Mouse (Mus musculus) CH12.LX (cell line): ENCODE measurements around the gene Shank3. TPM values are rescaled to one million over a fixed set of nuclear protein-coding genes. Genes with fewer than 3 reads are reported as not detected.
A peak's percentile ranks its signal among the peaks of the same experiment; 100 is the strongest.

Source experiments
- DNase-seq: peaks from one replicate; pipeline ENCODE4 v3.0.0-alpha.2; 2013; ENCODE audit errors: extremely low read depth
- H3K27ac ChIP-seq: 2 replicates; pipeline ENCODE4 v1.5.1; 2012; ENCODE audit warnings: low read depth, mild to moderate bottlenecking, control low read depth, moderate library complexity; ENCODE audit not compliant: insufficient read depth
- H3K27me3 ChIP-seq: replicated peaks from 2 replicates; pipeline ENCODE3; 2012; ENCODE audit warnings: inconsistent platforms
- H3K36me3 ChIP-seq, 2 experiments: replicated peaks in 1 of 2; 2 replicates each; pipeline versions ENCODE3 to v1.6.1; 2012; ENCODE audit warnings: inconsistent platforms in 1 of 2, low read length in 1 of 2, mild to moderate bottlenecking in 1 of 2, mixed read lengths in 1 of 2, moderate library complexity in 1 of 2; ENCODE audit not compliant: control insufficient read depth in 1 of 2, insufficient read depth in 1 of 2
- H3K4me1 ChIP-seq, 2 experiments: 2 replicates each; pipeline ENCODE4 v1.6.1; 2012; ENCODE audit warnings: inconsistent platforms in 1 of 2, moderate library complexity in 1 of 2; ENCODE audit not compliant: insufficient read depth in 2 of 2, control insufficient read depth in 1 of 2
- H3K4me2 ChIP-seq: 2 replicates; pipeline ENCODE4 v1.6.1; 2012; ENCODE audit warnings: low read depth, mild to moderate bottlenecking, control low read depth; ENCODE audit not compliant: poor library complexity, insufficient read depth, severe bottlenecking
- H3K4me3 ChIP-seq, 3 experiments: fragments of 150-350 bp in 1 of 3; sonication (generic) in 1 of 3; replicated peaks in 1 of 3; 2 replicates each; pipeline versions ENCODE3 to v1.5.1; 2011 to 2012; ENCODE audit warnings: low read depth in 2 of 3, low read length in 2 of 3, mild to moderate bottlenecking in 2 of 3, moderate library complexity in 2 of 3, control low read depth in 1 of 3, improper control_type of control experiment in 1 of 3, inconsistent platforms in 1 of 3, mixed read lengths in 1 of 3; ENCODE audit not compliant: poor library complexity in 1 of 3
- H3K79me2 ChIP-seq: replicated peaks from 2 replicates; pipeline ENCODE4 v1.6.1; 2012; ENCODE audit warnings: mild to moderate bottlenecking, moderate library complexity; ENCODE audit not compliant: control insufficient read depth, poor library complexity, insufficient read depth, severe bottlenecking; ENCODE audit errors: extremely low read depth
- H3K9ac ChIP-seq: 2 replicates; pipeline ENCODE4 v1.6.1; 2012; ENCODE audit warnings: low read depth, mild to moderate bottlenecking, control low read depth, moderate library complexity; ENCODE audit not compliant: insufficient read depth
- H3K9me3 ChIP-seq: replicated peaks from 2 replicates; pipeline ENCODE3; 2012; ENCODE audit warnings: low read length, inconsistent platforms, mixed read lengths
- BHLHE40 ChIP-seq: IDR thresholded peaks from 2 replicates; pipeline ENCODE4 v1.6.1; 2011; ENCODE audit warnings: mild to moderate bottlenecking, low read depth, low read length, improper control_type of control experiment
- CHD1 ChIP-seq: IDR thresholded peaks from 2 replicates; pipeline ENCODE4 v1.6.1; 2012; ENCODE audit warnings: low read depth, low read length, improper control_type of control experiment, inconsistent platforms
- CTCF ChIP-seq, 2 experiments: IDR thresholded peaks in 1 of 2; conservative IDR thresholded peaks in 1 of 2; 2 replicates each; pipeline ENCODE4 v1.5.1; 2011 to 2012; ENCODE audit warnings: low read depth in 2 of 2, low read length in 2 of 2, improper control_type of control experiment in 1 of 2, inconsistent platforms in 1 of 2, mild to moderate bottlenecking in 1 of 2, moderate library complexity in 1 of 2
- E2F4 ChIP-seq: IDR thresholded peaks from 2 replicates; pipeline ENCODE4 v1.6.1; 2011; ENCODE audit warnings: low read depth, low read length, improper control_type of control experiment; ENCODE audit not compliant: insufficient replicate concordance
- ELF1 ChIP-seq: IDR thresholded peaks from 2 replicates; pipeline ENCODE4 v1.6.1; 2014; ENCODE audit warnings: low read depth, mild to moderate bottlenecking, inconsistent platforms, low read length, improper control_type of control experiment
- GABPA ChIP-seq: IDR thresholded peaks from 2 replicates; pipeline ENCODE4 v1.6.1; 2012; ENCODE audit warnings: low read depth, low read length, improper control_type of control experiment, inconsistent platforms; ENCODE audit not compliant: insufficient replicate concordance
- HCFC1 ChIP-seq: IDR thresholded peaks from 2 replicates; pipeline ENCODE4 v1.6.1; 2012; ENCODE audit warnings: low read depth, mild to moderate bottlenecking, inconsistent platforms, low read length, improper control_type of control experiment
- IRF4 ChIP-seq: IDR thresholded peaks from 2 replicates; pipeline ENCODE4 v1.6.1; 2014; ENCODE audit warnings: low read depth, mild to moderate bottlenecking, inconsistent platforms, low read length, improper control_type of control experiment
- KAT2A ChIP-seq: IDR thresholded peaks from 2 replicates; pipeline ENCODE4 v1.6.1; 2012; ENCODE audit warnings: low read length, improper control_type of control experiment, inconsistent platforms; ENCODE audit not compliant: insufficient replicate concordance
- MAZ ChIP-seq: IDR thresholded peaks from 2 replicates; pipeline ENCODE4 v1.6.1; 2012; ENCODE audit warnings: low read depth, mild to moderate bottlenecking, inconsistent platforms, low read length, improper control_type of control experiment, moderate library complexity
- NELFE ChIP-seq: IDR thresholded peaks from 2 replicates; pipeline ENCODE4 v1.6.1; 2011; ENCODE audit warnings: low read depth, low read length, improper control_type of control experiment
- POLR2A ChIP-seq: IDR thresholded peaks from 2 replicates; pipeline ENCODE4 v1.6.1; 2011; ENCODE audit warnings: low read depth, mild to moderate bottlenecking, improper control_type of control experiment, low read length
- RAD21 ChIP-seq: IDR thresholded peaks from 2 replicates; pipeline ENCODE4 v1.6.1; 2011; ENCODE audit warnings: low read depth, mild to moderate bottlenecking, low read length, improper control_type of control experiment, moderate library complexity
- RCOR1 ChIP-seq: conservative IDR thresholded peaks from 2 replicates; pipeline ENCODE4 v1.6.1; 2012; ENCODE audit warnings: low read depth, mild to moderate bottlenecking, inconsistent platforms, low read length, improper control_type of control experiment
- SIN3A ChIP-seq: IDR thresholded peaks from 2 replicates; pipeline ENCODE4 v1.6.1; 2012; ENCODE audit warnings: low read length, improper control_type of control experiment, inconsistent platforms
- SMC3 ChIP-seq: IDR thresholded peaks from 2 replicates; pipeline ENCODE4 v1.6.1; 2011; ENCODE audit warnings: low read depth, low read length, improper control_type of control experiment
- TBP ChIP-seq: conservative IDR thresholded peaks from 2 replicates; pipeline ENCODE4 v1.6.1; 2011; ENCODE audit warnings: low read depth, low read length, improper control_type of control experiment
- USF1 ChIP-seq: IDR thresholded peaks from 2 replicates; pipeline ENCODE4 v1.6.1; 2014; ENCODE audit warnings: low read depth, mild to moderate bottlenecking, inconsistent platforms, low read length, improper control_type of control experiment
- ZKSCAN1 ChIP-seq: IDR thresholded peaks from 2 replicates; pipeline ENCODE4 v1.6.1; 2012; ENCODE audit warnings: low read depth, inconsistent platforms, low read length, improper control_type of control experiment, borderline replicate concordance
- ZMIZ1 ChIP-seq: IDR thresholded peaks from 2 replicates; pipeline ENCODE4 v1.6.1; 2012; ENCODE audit warnings: low read depth, mild to moderate bottlenecking, inconsistent platforms, low read length, improper control_type of control experiment
- dilution Hi-C: fragments of 300-500 bp; cut with MboI; formaldehyde crosslinking; loops from 2 replicates; pipeline ENCODE4 v1.14.3; 2020; ENCODE audit warnings: low sequenced_read_pairs; ENCODE audit not compliant: extremely low pct_unique_long_range_greater_than_20kb, extremely low pct_ligation_motif_present
- in situ Hi-C: fragments of 300-500 bp; cut with MboI; formaldehyde crosslinking; loops from 3 replicates; pipeline ENCODE4 v1.14.3; 2019; ENCODE audit warnings: low sequenced_read_pairs, low pct_ligation_motif_present, low pct_unique_long_range_greater_than_20kb, mixed read lengths
- polyA plus RNA-seq: library from polyadenylated mRNA; unstranded; fragments of >175 nt; gene quantifications from 2 replicates; pipeline ENCODE4 v1.2.1, GENCODE M21; 2012; ENCODE audit warnings: low read depth; ENCODE audit not compliant: insufficient read length
- total RNA-seq, 2 experiments: library from RNA; depleted of rRNA; stranded (reverse); fragments of 300-350 nt in 1 of 2; fragments of >200 nt in 1 of 2; gene quantifications; 2 replicates each; pipeline ENCODE4 v1.2.3; 2012 to 2014

The Shank3 gene
- total and polyA plus RNA-seq, 3 experiments = not detected

GRCm38 (mm10) chr15:89462176-89462575, 37.2 kb upstream of the Shank3 start:
- no peaks in the 10 kb centered on the region for H3K79me2 ChIP-seq
- no peak for DNase-seq
- no peak overlapping the region for H3K4me3 ChIP-seq
- H3K9me3 ChIP-seq = no peaks in the 10 kb centered on the region
- dilution Hi-C loops (no loop called here), in situ Hi-C loops (no loop called here)
- H3K9ac ChIP-seq = no peak overlapping the region
- H3K27ac ChIP-seq = no peak overlapping the region
- no peaks in the 10 kb centered on the region for H3K36me3 ChIP-seq
- H3K4me1 ChIP-seq = peaks cover 3 to 5% of the 10 kb centered on the region in 2 experiments
- TF ChIP-seq BHLHE40 (no peak), HCFC1 (no peak), USF1 (no peak), ZMIZ1 (no peak), ZKSCAN1 (no peak), TBP (no peak), CHD1 (no peak), SIN3A (no peak), E2F4 (no peak), RCOR1 (no peak), MAZ (no peak), KAT2A (no peak), IRF4 (no peak)
- H3K4me2 ChIP-seq = no peak overlapping the region
- peaks cover 66% of the 10 kb centered on the region for H3K27me3 ChIP-seq

GRCm38 (mm10) chr15:89463334-89464235, 35.8 kb upstream of the Shank3 start:
- Histone ChIP-seq H3K4me1 (peaks cover 3 to 5% of the 10 kb centered on the region in 2 experiments), H3K9ac (no peak overlapping the region), H3K27me3 (peaks cover 55% of the 10 kb centered on the region), H3K9me3 (no peaks in the 10 kb centered on the region), H3K36me3 (no peaks in the 10 kb centered on the region), H3K79me2 (no peaks in the 10 kb centered on the region), H3K4me3 (no peak overlapping the region), H3K27ac (no peak overlapping the region), H3K4me2 (no peak overlapping the region)
- TF ChIP-seq RAD21 (peak; percentile 38), ZMIZ1 (no peak; the same call in 1 of the 2 replicates), GABPA (no peak), IRF4 (no peak), ELF1 (no peak), TBP (peak; percentile 86), SMC3 (peak; percentile 23), CTCF (conservative IDR thresholded peaks at IDR 0.05 in 1 of 2, IDR thresholded peaks at IDR 0.05 in 1 of 2; ENCODE audit: low read depth in 2 of 2, low read length in 2 of 2) (peak in 1 of 2 experiments; percentile 53; a peak in 2 of 4 replicates), NELFE (0 out of 2 replicates have a peak, but pooled peaks have one; percentile 17), POLR2A (peak; percentile 69)
- in situ Hi-C loops = no loop called here
- peak; percentile 33 for DNase-seq
- dilution Hi-C loops = no loop called here
